Mouse (Mus musculus) lung, adult 2 months (tissue): ENCODE data around the gene Coq10b. TPM values are rescaled to one million over a fixed set of nuclear protein-coding genes. Genes with fewer than 3 reads are reported as not detected.

Experiments used
- DNase-seq: peaks from one replicate; pipeline ENCODE4 v3.0.0; 2022
- H3K4me1 ChIP-seq: fragments of 200-500 bp; 2 replicates; pipeline ENCODE4 v1.6.1; 2011; ENCODE audit warnings: low read length; ENCODE audit not compliant: control insufficient read depth, insufficient read depth
- H3K4me3 ChIP-seq: fragments of 200-500 bp; replicated peaks from 2 replicates; pipeline ENCODE3; 2011; ENCODE audit warnings: low read depth, mild to moderate bottlenecking, control low read depth, low read length; ENCODE audit errors: extremely low read depth
- CTCF ChIP-seq: fragments of 200-500 bp; IDR thresholded peaks from 2 replicates; pipeline ENCODE4 v1.5.1; 2011; ENCODE audit warnings: mild to moderate bottlenecking, low read length, control low read depth; ENCODE audit not compliant: insufficient read depth
- POLR2A ChIP-seq: fragments of 200-500 bp; IDR thresholded peaks from 2 replicates; pipeline ENCODE4 v1.6.1; 2011; ENCODE audit warnings: low read depth, mild to moderate bottlenecking, control low read depth, low read length, borderline replicate concordance; ENCODE audit errors: extremely low read depth
- WGBS: fragments of 180-500 bp; shearing (Covaris S2); methylation state at CpG from one replicate; pipeline ENCODE4 v1.1.7; 2018; 5-methylcytosine and 5-hydroxymethylcytosine counted together
- polyA plus RNA-seq: library from polyadenylated mRNA; depleted of rRNA; stranded (reverse); fragments of >200 nt; gene quantifications from 2 replicates; pipeline ENCODE4 v1.2.3, GENCODE M21; 2012

Gene Coq10b
- polyA plus RNA-seq, 1 experiment = 8.7 TPM

- Histone ChIP-seq H3K4me1 (no peaks in the 10 kb centered on the region; the same call in 1 of the 2 replicates), H3K4me3 (no peak overlapping the region)
- 92% methylated on average over 4 of the region's 4 CpGs for WGBS
- no peak for DNase-seq
- TF ChIP-seq CTCF (no peak), POLR2A (no peak)
Measured at GRCm38 (mm10) chr1:55079677-55080076, 27.1 kb downstream of the Coq10b start.

DNA sequence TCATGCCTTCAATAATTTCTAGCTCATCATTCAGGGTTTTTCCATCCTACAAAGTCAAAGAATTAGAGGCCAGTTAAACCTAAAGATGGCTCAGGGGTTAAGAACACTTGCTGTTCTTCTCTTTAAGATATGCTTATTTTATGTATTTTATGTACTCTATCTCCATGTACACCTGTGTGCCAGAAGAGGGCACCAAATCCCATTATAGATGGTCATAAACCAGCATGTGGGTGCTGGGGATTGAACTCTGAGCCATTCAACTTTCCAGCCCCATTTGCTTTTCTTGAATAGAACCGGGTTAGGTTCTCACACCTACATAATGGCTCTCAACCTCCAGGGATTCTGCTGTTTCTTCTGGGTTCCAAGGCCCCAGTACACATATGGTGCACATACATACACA lies 29.5 kb downstream of the Coq10b start:
- DNase-seq = no peak
- 85% methylated on average over 1 of the region's 1 CpGs for WGBS
- H3K4me1 ChIP-seq = peaks cover 9% of the 10 kb centered on the region
- no peak overlapping the region for H3K4me3 ChIP-seq
- TF ChIP-seq CTCF (no peak), POLR2A (no peak)

GRCm38 (mm10) chr1:55085781-55086366 lies 33.3 kb downstream of the Coq10b start:
- Histone ChIP-seq H3K4me3 (no peak overlapping the region), H3K4me1 (peaks cover 11% of the 10 kb centered on the region)
- 55% methylated on average over 7 of the region's 7 CpGs for WGBS
- TF ChIP-seq CTCF (no peak), POLR2A (no peak)
- no peak for DNase-seq

GRCm38 (mm10) chr1:55086868-55087400 lies 34.4 kb downstream of the Coq10b start:
- peaks cover 11% of the 10 kb centered on the region for H3K4me1 ChIP-seq
- no peak for DNase-seq
- WGBS = 2% methylated on average over 13 of the region's 13 CpGs
- peak overlapping the region; percentile 89 for H3K4me3 ChIP-seq
- TF ChIP-seq CTCF = no peak
- TF ChIP-seq POLR2A = no peak

DNA sequence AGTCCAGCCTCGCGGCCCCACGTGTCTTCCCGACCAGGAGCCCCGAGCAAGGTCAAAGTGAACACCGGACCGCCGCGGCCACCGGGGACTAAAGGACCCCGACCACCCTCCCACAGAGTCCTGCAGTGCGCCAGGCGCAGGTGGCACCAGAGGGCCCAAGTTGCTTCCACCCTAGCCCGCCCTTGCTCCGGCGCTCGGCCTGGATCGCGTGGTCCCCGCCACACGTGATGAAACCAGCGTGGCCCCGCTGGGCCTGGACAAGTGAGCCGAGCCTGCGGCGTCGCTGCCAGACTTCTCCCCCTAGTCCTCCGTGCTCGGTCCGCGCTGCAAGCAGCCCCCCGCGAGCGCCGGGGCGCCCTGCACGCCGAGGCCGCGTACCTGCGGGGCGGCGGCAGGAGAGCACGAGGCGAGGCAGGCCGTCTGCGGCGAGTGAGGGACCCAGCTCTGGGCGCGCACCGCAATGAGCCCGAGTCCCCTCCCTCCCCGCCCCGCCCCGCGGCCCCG lies 34.9 kb downstream of the Coq10b start:
- Histone ChIP-seq H3K4me3 (peak overlapping the region; percentile 89), H3K4me1 (peaks cover 11% of the 10 kb centered on the region)
- TF ChIP-seq POLR2A (peak; percentile 71; the same call in 1 of the 2 replicates), CTCF (no peak)
- WGBS = under 1% methylated on average over 57 of the region's 57 CpGs
- DNase-seq = no peak

DNA sequence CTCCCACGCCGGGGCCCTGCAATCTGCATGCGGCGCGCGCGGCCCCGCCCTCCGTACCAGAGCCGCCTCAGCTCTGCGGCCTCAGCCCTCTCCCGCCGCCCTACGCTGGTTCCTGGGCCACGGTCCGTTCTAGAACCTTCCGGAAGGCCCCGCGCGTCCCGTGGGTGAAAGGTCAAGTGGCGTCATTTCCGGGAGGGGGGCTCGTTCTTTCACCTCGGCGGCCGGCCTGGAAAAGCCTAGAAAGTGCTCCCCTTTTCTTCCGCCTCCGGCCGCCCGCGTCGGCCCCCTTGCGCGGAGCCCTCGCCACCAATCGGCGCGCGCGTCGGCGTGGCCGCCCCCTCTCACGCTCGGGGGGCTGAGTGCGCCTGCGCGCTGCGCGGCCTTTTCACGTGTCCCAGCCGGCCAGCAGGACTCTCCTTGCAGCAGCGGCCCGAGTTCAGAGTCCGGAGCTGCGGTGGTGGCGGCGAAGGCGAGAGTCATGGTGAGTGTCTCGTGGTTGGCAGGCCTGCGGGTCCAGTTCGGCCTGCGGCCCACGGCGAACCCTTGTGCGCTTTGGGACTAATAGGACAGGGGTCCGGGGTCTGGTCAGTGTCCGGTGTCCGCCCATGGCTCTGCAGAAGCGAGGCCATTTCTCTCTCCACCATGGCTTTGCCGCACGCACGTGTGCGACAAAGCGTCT lies 35.5 kb downstream of the Coq10b start, which contains the start of the genes Hspe1 and Hspd1:
Gene Hspe1 (plus strand): TSS at position 201 of the 679 bp plus-strand sequence.
Gene Hspd1 (minus strand): TSS at position 312 of the 679 bp plus-strand sequence.
- WGBS = under 1% methylated on average over 76 of the region's 76 CpGs
- Histone ChIP-seq H3K4me3 (peak within 1 kb of the TSS; percentile 89), H3K4me1 (peaks cover 11% of the 10 kb centered on the region)
- TF ChIP-seq CTCF (no peak), POLR2A (peak; percentile 73; the same call in 1 of the 2 replicates)
- DNase-seq = peak; percentile 99

DNA sequence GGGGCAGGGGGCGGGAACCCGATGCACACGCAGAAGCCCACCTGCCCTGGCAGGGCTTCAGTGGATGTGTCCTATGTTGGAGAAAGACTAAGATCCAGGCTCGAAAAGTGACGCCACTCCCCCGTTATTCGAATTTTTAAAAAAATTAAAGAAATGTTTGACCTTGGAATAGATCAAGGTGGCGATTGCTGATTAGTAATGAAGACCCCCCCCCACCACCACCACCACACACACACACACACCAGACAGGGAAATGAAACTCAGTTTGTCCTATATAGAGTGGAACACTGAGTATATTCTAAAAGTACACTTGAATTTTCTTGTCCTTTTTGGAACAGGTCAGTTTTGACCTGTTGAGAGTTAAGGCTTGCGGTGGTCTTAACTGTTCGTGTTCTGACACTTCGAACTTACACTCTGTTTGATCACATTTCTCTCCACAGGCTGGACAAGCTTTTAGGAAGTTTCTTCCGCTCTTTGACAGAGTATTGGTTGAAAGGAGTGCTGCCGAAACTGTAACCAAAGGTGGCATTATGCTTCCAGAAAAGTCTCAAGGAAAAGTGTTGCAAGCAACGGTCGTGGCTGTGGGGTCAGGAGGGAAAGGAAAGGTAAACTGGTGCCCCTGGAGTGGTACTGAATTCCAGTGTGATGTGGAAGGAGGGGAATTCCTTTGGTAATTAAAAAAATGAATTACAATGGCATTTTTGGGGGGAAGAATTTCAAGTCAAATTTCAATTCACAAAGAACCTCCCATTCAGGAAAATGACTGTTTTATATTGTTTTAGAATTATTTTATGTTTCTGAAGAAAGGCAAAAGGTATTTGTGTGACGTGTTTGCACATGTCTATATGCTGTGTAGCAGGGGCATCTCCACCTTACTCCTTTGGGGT lies 36.3 kb downstream of the Coq10b start:
- TF ChIP-seq POLR2A (no peak), CTCF (no peak)
- WGBS = 6% methylated on average over 16 of the region's 16 CpGs
- DNase-seq = no peak
- Histone ChIP-seq H3K4me1 (peaks cover 11% of the 10 kb centered on the region), H3K4me3 (peak overlapping the region; percentile 78)

DNA sequence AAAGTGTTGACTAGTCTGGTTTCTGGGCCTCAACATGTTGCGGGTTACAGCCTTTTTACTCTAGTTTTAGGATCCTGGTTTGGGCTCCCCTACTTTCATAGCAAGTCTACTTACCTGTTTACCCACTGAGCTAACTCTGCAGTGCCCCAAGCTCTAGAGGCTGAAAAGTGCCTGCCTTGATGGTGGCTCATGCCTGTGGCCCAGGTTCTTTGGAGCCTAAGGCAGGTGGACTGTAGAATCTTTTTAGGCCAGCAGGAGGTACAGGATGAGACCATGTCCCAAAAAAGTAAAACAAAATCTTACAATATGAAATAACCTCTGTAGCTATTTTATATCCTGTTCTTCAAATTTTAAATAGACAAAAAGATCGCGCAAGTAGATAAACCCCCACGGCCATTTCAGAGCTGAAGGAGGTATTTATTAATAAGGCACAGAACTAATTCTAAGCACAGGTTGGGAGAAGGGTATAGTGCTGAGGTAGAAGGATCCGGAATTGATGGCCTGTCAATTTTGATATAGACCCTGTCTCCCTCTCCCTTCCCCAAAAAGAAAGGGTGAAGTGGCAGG lies 37.0 kb downstream of the Coq10b start:
- WGBS = 82% methylated on average over 5 of the region's 5 CpGs
- DNase-seq = no peak
- Histone ChIP-seq H3K4me3 (no peak overlapping the region), H3K4me1 (peaks cover 11% of the 10 kb centered on the region)
- TF ChIP-seq POLR2A (no peak), CTCF (no peak)

DNA sequence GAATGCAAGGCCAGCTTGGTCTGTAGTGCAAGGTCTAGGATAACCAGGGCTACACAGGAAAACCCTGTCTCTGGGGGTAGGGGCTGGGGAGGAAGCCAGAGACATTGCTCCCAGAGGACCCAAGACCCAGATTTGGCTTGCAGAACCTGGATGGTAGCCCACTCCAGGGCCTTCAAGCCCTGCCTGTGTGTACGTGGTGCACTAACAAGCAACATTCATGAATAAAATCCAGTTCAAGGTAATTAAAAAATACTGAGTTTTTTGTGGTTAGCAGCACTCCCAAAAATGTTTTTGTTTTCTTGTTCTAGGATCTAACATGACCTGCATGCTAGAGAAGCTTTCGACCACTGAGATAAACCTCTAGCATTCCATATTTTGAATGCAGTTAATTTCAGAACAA lies 39.5 kb downstream of the Coq10b start:
- 87% methylated on average over 2 of the region's 2 CpGs for WGBS
- peaks cover 3% of the 10 kb centered on the region for H3K4me1 ChIP-seq
- TF ChIP-seq CTCF = no peak
- no peak for TF ChIP-seq POLR2A
- no peak for DNase-seq
- no peak overlapping the region for H3K4me3 ChIP-seq
